Mouse (Mus musculus) adrenal gland (tissue): Measurements from ENCODE around the gene Eml1.

Experiments used
- intact Hi-C: fragments of 180-260 bp; cut with DNase I; formaldehyde crosslinking; loops from one replicate; pipeline ENCODE4 v1.15.1; 2025

The Eml1 gene

GRCm38 (mm10) chr12:108371429-108371765, 640 bp downstream of the Eml1 start:
- intact Hi-C loops: no loop called here

- intact Hi-C loops: no loop called here
Observed at GRCm38 (mm10) chr12:108372241-108372640, 1.5 kb downstream of the Eml1 start.

- intact Hi-C loops: no loop called here
Observed at GRCm38 (mm10) chr12:108373611-108374010, 2.9 kb downstream of the Eml1 start.

- intact Hi-C loops: no loop called here
Observed at GRCm38 (mm10) chr12:108374689-108375088, 3.9 kb downstream of the Eml1 start.

GRCm38 (mm10) chr12:108378379-108379133, 7.8 kb downstream of the Eml1 start:
- intact Hi-C loops: no loop called here

GRCm38 (mm10) chr12:108386476-108387232, 15.9 kb downstream of the Eml1 start:
- intact Hi-C loops: no loop called here

- intact Hi-C loops: no loop called here
Observed at GRCm38 (mm10) chr12:108389718-108390117, 19.0 kb downstream of the Eml1 start.

GRCm38 (mm10) chr12:108392254-108393044, 21.7 kb downstream of the Eml1 start:
- intact Hi-C loops: no loop called here

- intact Hi-C loops: no loop called here
Observed at GRCm38 (mm10) chr12:108393082-108393481, 22.3 kb downstream of the Eml1 start.

- intact Hi-C loops: no loop called here
Observed at GRCm38 (mm10) chr12:108393637-108394036, 22.9 kb downstream of the Eml1 start.

- intact Hi-C loops: no loop called here
Observed at GRCm38 (mm10) chr12:108394534-108395284, 24.0 kb downstream of the Eml1 start.

GRCm38 (mm10) chr12:108395285-108395660, 24.5 kb downstream of the Eml1 start:
- intact Hi-C loops: no loop called here

GRCm38 (mm10) chr12:108396081-108396947, 25.6 kb downstream of the Eml1 start:
- intact Hi-C loops: no loop called here

- intact Hi-C loops: no loop called here
Observed at GRCm38 (mm10) chr12:108398681-108399080, 27.9 kb downstream of the Eml1 start.

- intact Hi-C loops: no loop called here
Observed at GRCm38 (mm10) chr12:108399191-108399590, 28.4 kb downstream of the Eml1 start.

- intact Hi-C loops: no loop called here
Observed at GRCm38 (mm10) chr12:108400951-108401350, 30.2 kb downstream of the Eml1 start.

GRCm38 (mm10) chr12:108403957-108404356, 33.2 kb downstream of the Eml1 start:
- intact Hi-C loops: no loop called here

- intact Hi-C loops: no loop called here
Observed at GRCm38 (mm10) chr12:108409100-108409499, 38.3 kb downstream of the Eml1 start.

GRCm38 (mm10) chr12:108410416-108411208, 39.9 kb downstream of the Eml1 start:
- intact Hi-C loops: no loop called here
